Mouse (Mus musculus): ENCODE results near the gene Mlkl. TPM values are rescaled to one million over a fixed set of nuclear protein-coding genes. Genes with fewer than 3 reads are reported as not detected.

Mlkl gene
- polyA plus RNA-seq, 1 experiment, result 0.06 TPM

DNA sequence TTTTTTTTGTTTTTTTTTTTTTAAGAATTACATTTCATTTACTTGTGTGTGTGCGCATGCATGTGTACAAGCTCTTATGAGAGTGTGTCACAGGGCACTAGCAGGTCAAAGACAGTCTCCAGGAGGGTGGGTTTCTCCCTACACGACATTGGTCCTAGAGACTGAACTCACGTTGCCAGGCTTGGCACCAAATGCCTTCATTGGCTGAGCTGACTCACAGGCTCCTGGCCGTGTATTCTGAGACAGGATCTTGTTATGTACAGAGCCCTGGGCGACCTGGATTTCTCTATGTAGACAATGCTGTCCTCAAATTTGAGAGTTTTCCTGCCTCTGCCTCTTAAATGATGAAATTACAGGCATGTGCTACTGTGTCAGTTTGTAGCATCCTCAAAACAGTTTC, 22.0 kb upstream of the Mlkl start:
- Histone ChIP-seq H3K9me3 (ENCODE audit: control insufficient read depth, low read length) (peaks cover 3% of the 10 kb centered on the region; the same call in 1 of the 2 replicates), H3K4me1 (ENCODE audit: control insufficient read depth) (no peaks in the 10 kb centered on the region), H3K4me3 (replicated peaks) (no peak overlapping the region), H3K27me3 (ENCODE audit: control insufficient read depth) (no peaks in the 10 kb centered on the region; the same call in 1 of the 2 replicates), H3K36me3 (ENCODE audit: control insufficient read depth) (no peaks in the 10 kb centered on the region)
- no peak for TF ChIP-seq GATA1 (IDR thresholded peaks at IDR 0.05; ENCODE audit: low read length)
- TF ChIP-seq TAL1 (IDR thresholded peaks at IDR 0.05; ENCODE audit: low read length), result no peak

DNA sequence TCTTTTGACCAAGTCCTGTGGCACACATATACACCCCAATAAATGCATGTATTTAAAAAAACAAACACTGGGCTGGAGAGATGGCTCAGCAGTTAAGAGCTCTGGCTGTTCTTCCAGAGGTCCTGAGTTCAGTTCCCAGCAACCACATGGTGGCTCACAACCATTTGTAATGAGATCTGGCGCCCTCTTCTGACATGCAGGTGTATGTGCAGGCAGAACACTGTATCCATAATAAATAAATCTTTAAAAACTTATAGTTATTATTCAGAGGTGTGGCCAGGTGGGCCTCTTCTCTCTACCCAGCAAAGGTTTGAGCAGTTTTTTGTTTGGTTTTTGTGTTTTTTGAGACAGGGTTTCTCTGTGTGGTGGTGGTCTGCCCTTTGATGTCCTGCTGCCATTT, 20.9 kb upstream of the Mlkl start:
- Histone ChIP-seq H3K4me3 (replicated peaks) (no peak overlapping the region), H3K27me3 (ENCODE audit: control insufficient read depth) (no peaks in the 10 kb centered on the region; the same call in 1 of the 2 replicates)
- no peak for TF ChIP-seq GATA1 (IDR thresholded peaks at IDR 0.05; ENCODE audit: low read length)
- no peak for TF ChIP-seq TAL1 (IDR thresholded peaks at IDR 0.05; ENCODE audit: low read length)

DNA sequence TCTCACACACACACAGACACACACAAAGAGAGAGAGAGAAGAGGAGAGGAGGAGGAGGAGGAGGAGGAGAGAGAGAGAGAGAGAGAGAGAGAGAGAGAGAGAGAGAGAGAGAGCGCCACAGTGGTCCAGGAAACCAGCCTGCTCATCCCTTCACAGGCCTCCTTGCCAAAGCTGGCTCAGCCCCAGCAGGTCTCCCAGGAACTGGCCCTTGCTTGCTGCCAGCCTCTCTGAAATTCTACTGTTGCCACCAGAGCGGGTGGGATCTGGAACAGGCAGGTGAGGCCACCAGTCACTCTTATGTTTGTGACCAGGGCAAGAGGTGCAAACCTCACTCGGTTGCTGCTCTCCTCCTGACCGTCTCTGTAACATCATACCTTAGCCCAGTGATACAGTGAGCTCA, 19.5 kb upstream of the Mlkl start:
- Histone ChIP-seq H3K9me3 (ENCODE audit: control insufficient read depth, low read length) (peaks cover 3% of the 10 kb centered on the region; the same call in 1 of the 2 replicates), H3K36me3 (ENCODE audit: control insufficient read depth) (no peaks in the 10 kb centered on the region), H3K4me3 (replicated peaks) (no peak overlapping the region), H3K27me3 (ENCODE audit: control insufficient read depth) (no peaks in the 10 kb centered on the region), H3K4me1 (ENCODE audit: control insufficient read depth) (no peaks in the 10 kb centered on the region)
- TF ChIP-seq TAL1 (IDR thresholded peaks at IDR 0.05; ENCODE audit: low read length), result no peak
- TF ChIP-seq GATA1 (IDR thresholded peaks at IDR 0.05; ENCODE audit: low read length), result no peak

More for the DNA sequence above, 20.9 kb upstream of the Mlkl start:
- Histone ChIP-seq H3K9me3 (ENCODE audit: control insufficient read depth, low read length) (peaks cover 3% of the 10 kb centered on the region; the same call in 1 of the 2 replicates), H3K36me3 (ENCODE audit: control insufficient read depth) (no peaks in the 10 kb centered on the region), H3K4me1 (ENCODE audit: control insufficient read depth) (no peaks in the 10 kb centered on the region)

DNA sequence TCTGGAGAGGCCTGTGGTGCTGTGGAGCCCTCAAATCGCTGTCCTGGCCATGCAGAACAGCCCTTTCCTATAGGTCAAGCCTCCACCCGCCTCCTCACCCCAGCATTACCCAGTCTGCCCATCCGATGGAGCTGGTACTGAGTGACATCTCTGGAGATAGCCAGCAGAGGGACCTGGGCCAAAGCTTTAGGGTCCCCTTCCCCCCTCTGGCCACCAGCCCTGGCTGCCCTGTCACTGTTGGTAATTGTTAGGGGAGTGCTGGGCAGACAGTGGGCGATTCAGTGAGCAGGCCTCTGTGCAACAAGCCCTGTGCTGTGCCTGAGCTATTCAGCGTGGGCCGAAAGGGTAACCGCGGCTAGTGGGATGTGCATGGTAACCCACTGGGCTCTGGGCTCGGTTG, 15.5 kb upstream of the Mlkl start:
- Histone ChIP-seq H3K4me1 (ENCODE audit: control insufficient read depth) (no peaks in the 10 kb centered on the region), H3K27me3 (ENCODE audit: control insufficient read depth) (no peaks in the 10 kb centered on the region), H3K36me3 (ENCODE audit: control insufficient read depth) (no peaks in the 10 kb centered on the region), H3K9me3 (ENCODE audit: control insufficient read depth, low read length) (no peaks in the 10 kb centered on the region), H3K4me3 (replicated peaks) (no peak overlapping the region)
- TF ChIP-seq TAL1 (IDR thresholded peaks at IDR 0.05; ENCODE audit: low read length) (no peak), GATA1 (IDR thresholded peaks at IDR 0.05; ENCODE audit: low read length) (no peak)

DNA sequence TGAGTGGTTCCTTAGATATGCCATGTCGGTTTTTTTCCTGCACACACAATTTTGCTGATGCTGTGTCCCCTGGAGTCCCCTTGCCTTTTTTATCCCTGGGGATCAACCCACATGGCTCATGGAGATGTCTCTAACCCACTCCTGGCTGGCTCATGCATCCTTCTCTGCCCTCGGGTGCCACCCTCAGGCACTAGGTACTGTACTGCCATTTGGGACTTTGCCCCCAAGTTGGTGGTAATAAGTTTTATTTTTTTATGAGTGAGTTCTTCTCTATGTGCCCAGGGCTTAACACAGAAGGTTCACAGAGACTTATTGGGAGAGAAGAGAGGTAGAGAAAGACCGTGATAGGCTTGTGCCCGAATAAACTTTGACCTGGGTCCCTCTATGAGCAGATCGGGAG, 14.3 kb upstream of the Mlkl start:
- no peaks in the 10 kb centered on the region for H3K36me3 ChIP-seq (ENCODE audit: control insufficient read depth)

DNA sequence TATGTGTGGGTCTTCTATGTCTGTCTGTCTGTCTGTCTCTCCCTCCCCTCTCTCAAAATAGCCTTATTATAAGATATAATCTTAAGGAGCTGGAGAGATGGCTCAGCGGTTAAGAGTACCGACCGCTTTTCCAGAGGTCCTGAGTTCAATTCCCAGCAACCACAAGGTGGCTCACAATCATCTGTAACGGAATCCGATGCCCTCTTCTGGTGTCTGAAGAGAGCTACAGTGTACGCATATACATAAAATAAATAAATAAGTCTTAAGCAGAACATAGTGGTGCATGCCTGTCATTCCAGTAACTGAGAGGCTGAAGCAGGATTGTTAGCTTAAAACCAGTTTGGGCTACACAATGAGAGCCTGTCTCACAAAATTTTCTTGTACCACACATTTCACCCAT, 12.6 kb upstream of the Mlkl start:
- TF ChIP-seq TAL1 (IDR thresholded peaks at IDR 0.05; ENCODE audit: low read length), result no peak
- Histone ChIP-seq H3K36me3 (ENCODE audit: control insufficient read depth) (no peaks in the 10 kb centered on the region), H3K27me3 (ENCODE audit: control insufficient read depth) (no peaks in the 10 kb centered on the region), H3K9me3 (ENCODE audit: control insufficient read depth, low read length) (no peaks in the 10 kb centered on the region), H3K4me3 (replicated peaks) (no peak overlapping the region), H3K4me1 (ENCODE audit: control insufficient read depth) (no peaks in the 10 kb centered on the region)

More for the DNA sequence above, 14.3 kb upstream of the Mlkl start:
- no peaks in the 10 kb centered on the region for H3K27me3 ChIP-seq (ENCODE audit: control insufficient read depth)
- no peak overlapping the region for H3K4me3 ChIP-seq (replicated peaks)
- H3K9me3 ChIP-seq (ENCODE audit: control insufficient read depth, low read length), result no peaks in the 10 kb centered on the region
- TF ChIP-seq GATA1 (IDR thresholded peaks at IDR 0.05; ENCODE audit: low read length), result no peak
- TF ChIP-seq TAL1 (IDR thresholded peaks at IDR 0.05; ENCODE audit: low read length), result no peak
- H3K4me1 ChIP-seq (ENCODE audit: control insufficient read depth), result no peaks in the 10 kb centered on the region

DNA sequence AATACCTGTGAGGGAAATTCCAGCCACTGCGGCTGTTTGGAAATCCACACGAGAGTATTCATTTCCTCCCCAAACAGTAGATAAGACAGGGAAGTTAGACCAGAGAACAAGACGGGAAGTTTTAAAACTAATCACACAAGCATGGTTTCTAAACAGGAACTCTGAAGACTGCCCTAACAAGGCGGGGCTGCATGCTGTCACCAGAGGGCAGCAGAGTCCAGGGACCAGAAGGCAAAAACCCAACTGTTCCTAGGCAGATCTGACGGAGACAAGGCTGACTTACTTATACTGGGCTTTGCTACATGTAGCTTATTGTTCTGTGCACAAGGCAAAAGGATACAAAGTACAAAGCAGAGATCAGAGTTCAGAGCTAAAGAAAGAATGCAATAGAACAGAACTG, 5.2 kb upstream of the Mlkl start:
- Histone ChIP-seq H3K27me3 (ENCODE audit: control insufficient read depth) (peaks cover 23% of the 10 kb centered on the region), H3K4me1 (ENCODE audit: control insufficient read depth) (peaks cover 2% of the 10 kb centered on the region), H3K4me3 (replicated peaks) (no peak overlapping the region), H3K9me3 (ENCODE audit: control insufficient read depth, low read length) (no peaks in the 10 kb centered on the region), H3K36me3 (ENCODE audit: control insufficient read depth) (no peaks in the 10 kb centered on the region)
- no peak for TF ChIP-seq GATA1 (IDR thresholded peaks at IDR 0.05; ENCODE audit: low read length)
- no peak for TF ChIP-seq TAL1 (IDR thresholded peaks at IDR 0.05; ENCODE audit: low read length)

DNA sequence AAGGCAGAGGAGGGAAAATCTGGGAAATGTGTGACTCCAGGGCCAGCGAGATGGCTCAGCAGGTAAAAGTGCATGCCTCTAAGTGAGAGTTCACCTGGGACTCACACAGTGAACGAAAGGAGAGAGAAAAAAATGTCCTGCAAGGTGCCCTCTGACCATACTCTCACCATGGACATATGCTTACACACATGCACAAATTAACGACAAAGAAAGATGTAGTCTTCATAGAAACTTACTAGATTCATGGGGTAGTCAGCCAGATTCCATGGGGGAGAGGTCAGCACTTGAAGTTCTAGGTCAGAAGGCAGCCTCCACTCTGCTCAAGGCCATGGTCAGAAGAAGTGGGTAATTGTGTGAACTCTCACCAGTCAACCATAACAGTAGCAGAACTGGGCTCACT, 2.2 kb upstream of the Mlkl start:
- Histone ChIP-seq H3K4me1 (ENCODE audit: control insufficient read depth) (peaks cover 12% of the 10 kb centered on the region), H3K36me3 (ENCODE audit: control insufficient read depth) (no peaks in the 10 kb centered on the region), H3K4me3 (replicated peaks) (no peak overlapping the region), H3K27me3 (ENCODE audit: control insufficient read depth) (peaks cover 52% of the 10 kb centered on the region), H3K9me3 (ENCODE audit: control insufficient read depth, low read length) (no peaks in the 10 kb centered on the region)
- TF ChIP-seq GATA1 (IDR thresholded peaks at IDR 0.05; ENCODE audit: low read length) (no peak), TAL1 (IDR thresholded peaks at IDR 0.05; ENCODE audit: low read length) (no peak)

DNA sequence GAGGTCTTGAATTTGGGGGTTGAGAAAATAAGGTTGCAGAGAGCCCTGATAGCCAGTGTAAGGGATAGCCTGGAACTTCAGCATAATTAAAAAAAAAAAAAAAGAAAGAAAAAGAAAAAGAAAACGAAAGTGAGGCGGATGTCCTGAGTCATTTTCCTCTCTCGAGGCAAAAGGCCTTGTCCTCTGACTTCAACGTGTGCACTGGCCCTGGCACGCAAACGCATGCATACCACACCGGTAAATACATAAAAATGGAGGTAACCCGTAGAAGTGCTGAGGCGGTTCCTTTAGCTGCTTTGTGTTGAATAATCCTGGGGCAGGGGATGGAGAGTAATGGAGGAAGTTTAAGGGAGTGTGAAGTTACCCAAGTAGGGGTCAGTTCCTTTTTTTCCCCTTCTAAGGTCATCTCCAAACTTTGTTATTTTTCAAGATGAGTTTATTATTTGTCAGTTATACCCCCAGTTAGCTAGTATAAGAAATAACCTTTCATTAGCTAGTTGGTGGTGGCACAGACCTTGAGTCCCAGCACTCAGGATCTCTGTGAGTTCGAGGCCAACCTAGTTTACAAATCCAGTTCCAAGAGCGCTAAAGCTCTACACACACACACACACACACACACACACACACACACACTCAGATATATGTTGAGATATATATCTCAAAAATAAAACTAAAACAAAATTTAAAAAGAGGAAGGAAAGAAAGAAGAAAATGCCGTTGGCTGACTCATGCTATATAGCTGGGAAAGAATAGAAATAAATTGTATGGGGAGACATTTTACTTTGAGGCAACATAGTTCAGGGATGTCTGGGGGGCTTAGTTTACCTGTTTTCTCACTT, 612 bp upstream of the Mlkl start:
- TF ChIP-seq TAL1 (IDR thresholded peaks at IDR 0.05; ENCODE audit: low read length), result no peak
- no peak for TF ChIP-seq GATA1 (IDR thresholded peaks at IDR 0.05; ENCODE audit: low read length)
- peaks cover 52% of the 10 kb centered on the region for H3K27me3 ChIP-seq (ENCODE audit: control insufficient read depth)
- peaks cover 12% of the 10 kb centered on the region for H3K4me1 ChIP-seq (ENCODE audit: control insufficient read depth)
- H3K36me3 ChIP-seq (ENCODE audit: control insufficient read depth), result no peaks in the 10 kb centered on the region
- peak overlapping the region; percentile 66 for H3K4me3 ChIP-seq (replicated peaks)
- H3K9me3 ChIP-seq (ENCODE audit: control insufficient read depth, low read length), result no peaks in the 10 kb centered on the region
